Mouse (Mus musculus): Measurements from ENCODE around the gene Zzz3.

GRCm38 (mm10) chr3:152495415-152495898 is 100.2 kb downstream of the Zzz3 start:
- no peak for TF ChIP-seq EP300 (optimal IDR thresholded peaks at IDR 0.05)
- TF ChIP-seq CTCF (IDR thresholded peaks at IDR 0.05; ENCODE audit: low read depth): no peak
